Mouse (Mus musculus): ENCODE measurements around the gene Slc7a7.

DNA sequence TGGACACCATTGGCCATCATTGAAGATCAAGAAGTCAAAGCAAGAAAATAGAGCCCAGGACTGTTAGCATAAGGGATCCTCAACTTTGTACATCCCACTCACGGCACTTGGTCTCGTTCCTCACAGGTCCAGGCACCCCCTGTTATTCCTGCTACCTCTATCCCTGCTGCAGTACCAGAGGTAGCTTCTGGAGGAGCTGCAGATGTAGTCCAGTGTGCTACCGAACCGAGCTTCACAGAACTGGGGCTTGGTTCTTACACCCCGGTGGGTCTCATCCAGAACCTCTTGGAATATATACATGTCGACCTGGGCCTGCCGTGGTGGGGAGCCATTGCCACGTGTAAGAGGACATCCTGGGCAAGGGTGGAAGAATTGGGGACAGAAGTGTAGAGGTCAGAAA is 54.4 kb downstream of the Slc7a7 start:
- TF ChIP-seq CTCF (IDR thresholded peaks at IDR 0.05; ENCODE audit: extremely low read depth, insufficient read length, insufficient replicate concordance, low read depth, low read length) (no peak), POLR2A (IDR thresholded peaks at IDR 0.05; ENCODE audit: low read depth, low read length) (no peak)

Data from small intestine, adult 2 months (tissue).